Mouse (Mus musculus) E14TG2a.4 (cell line): ENCODE measurements around the gene March7.
A peak's percentile ranks its signal among the peaks of the same experiment; 100 is the strongest.

ENCODE experiments used
- H3K27me3 ChIP-seq: 2 replicates; pipeline ENCODE4 v1.6.1; 2014; ENCODE audit warnings: low read length, control low read depth; ENCODE audit not compliant: insufficient read depth
- H3K36me3 ChIP-seq: 2 replicates; pipeline ENCODE4 v1.6.1; 2014; ENCODE audit warnings: low read length, control low read depth; ENCODE audit not compliant: insufficient read depth
- H3K4me1 ChIP-seq: replicated peaks from 2 replicates; pipeline ENCODE4 v1.6.1; 2014; ENCODE audit warnings: low read depth, low read length, control low read depth
- H3K4me3 ChIP-seq: replicated peaks from 2 replicates; pipeline ENCODE4 v1.5.1; 2014; ENCODE audit warnings: mild to moderate bottlenecking, low read length
- H3K9me3 ChIP-seq: 2 replicates; pipeline ENCODE4 v1.6.1; 2014; ENCODE audit warnings: low read length, control low read depth
- CTCF ChIP-seq: conservative IDR thresholded peaks from 2 replicates; pipeline ENCODE4 v1.5.1; 2014; ENCODE audit warnings: low read length
- NANOG ChIP-seq: IDR thresholded peaks from 2 replicates; pipeline ENCODE4 v1.6.1; 2014; ENCODE audit warnings: borderline replicate concordance, low read length, mixed read lengths
- POU5F1 ChIP-seq: IDR thresholded peaks from 2 replicates; pipeline ENCODE4 v1.6.1; 2014; ENCODE audit warnings: low read length, borderline replicate concordance

Gene March7

GRCm38 (mm10) chr2:60221954-60222353 is 12.3 kb downstream of the March7 start:
- H3K27me3 ChIP-seq, result no peaks in the 10 kb centered on the region
- TF ChIP-seq CTCF, result no peak
- no peak for TF ChIP-seq NANOG
- TF ChIP-seq POU5F1, result no peak
- H3K9me3 ChIP-seq, result no peaks in the 10 kb centered on the region
- H3K4me3 ChIP-seq, result no peak overlapping the region
- H3K36me3 ChIP-seq, result peaks cover 29% of the 10 kb centered on the region
- peaks cover 73% of the 10 kb centered on the region for H3K4me1 ChIP-seq

GRCm38 (mm10) chr2:60223489-60223888 is 13.8 kb downstream of the March7 start:
- Histone ChIP-seq H3K4me3 (no peak overlapping the region), H3K36me3 (peaks cover 18% of the 10 kb centered on the region), H3K4me1 (peaks cover 71% of the 10 kb centered on the region), H3K9me3 (no peaks in the 10 kb centered on the region), H3K27me3 (no peaks in the 10 kb centered on the region)
- TF ChIP-seq NANOG (no peak), POU5F1 (no peak), CTCF (no peak)

- H3K27me3 ChIP-seq, result no peaks in the 10 kb centered on the region
- no peak overlapping the region for H3K4me3 ChIP-seq
- H3K36me3 ChIP-seq, result peaks cover 48% of the 10 kb centered on the region
- peaks cover 71% of the 10 kb centered on the region for H3K4me1 ChIP-seq
- H3K9me3 ChIP-seq, result no peaks in the 10 kb centered on the region
- TF ChIP-seq CTCF (no peak), NANOG (no peak), POU5F1 (no peak)
Observed at GRCm38 (mm10) chr2:60228470-60228869, 18.8 kb downstream of the March7 start.

- no peaks in the 10 kb centered on the region for H3K9me3 ChIP-seq
- no peak for TF ChIP-seq CTCF
- TF ChIP-seq POU5F1, result no peak
- TF ChIP-seq NANOG, result no peak
Observed at GRCm38 (mm10) chr2:60230361-60230760, 20.7 kb downstream of the March7 start.

GRCm38 (mm10) chr2:60233147-60233546 is 23.5 kb downstream of the March7 start:
- peak overlapping the region; percentile 14; the same call in 1 of the 2 replicates for H3K4me3 ChIP-seq
- TF ChIP-seq CTCF, result no peak
- no peak for TF ChIP-seq POU5F1
- no peak for TF ChIP-seq NANOG
- peaks cover 60% of the 10 kb centered on the region for H3K4me1 ChIP-seq
- H3K27me3 ChIP-seq, result no peaks in the 10 kb centered on the region
- no peaks in the 10 kb centered on the region for H3K9me3 ChIP-seq
- H3K36me3 ChIP-seq, result peaks cover 88% of the 10 kb centered on the region

More at GRCm38 (mm10) chr2:60230361-60230760, 20.7 kb downstream of the March7 start:
- no peak overlapping the region for H3K4me3 ChIP-seq
- peaks cover 78% of the 10 kb centered on the region for H3K4me1 ChIP-seq
- H3K36me3 ChIP-seq, result peaks cover 66% of the 10 kb centered on the region
- H3K27me3 ChIP-seq, result no peaks in the 10 kb centered on the region

- Histone ChIP-seq H3K27me3 (no peaks in the 10 kb centered on the region), H3K36me3 (peaks cover 92% of the 10 kb centered on the region), H3K4me1 (peaks cover 49% of the 10 kb centered on the region), H3K4me3 (no peak overlapping the region), H3K9me3 (no peaks in the 10 kb centered on the region)
- no peak for TF ChIP-seq CTCF
- TF ChIP-seq NANOG, result no peak
- no peak for TF ChIP-seq POU5F1
Observed at GRCm38 (mm10) chr2:60234506-60234905, 24.8 kb downstream of the March7 start.

GRCm38 (mm10) chr2:60252782-60253181 is 43.1 kb downstream of the March7 start:
- H3K4me3 ChIP-seq, result no peak overlapping the region
- TF ChIP-seq NANOG (no peak), CTCF (no peak), POU5F1 (no peak)
- no peaks in the 10 kb centered on the region for H3K4me1 ChIP-seq
- H3K27me3 ChIP-seq, result no peaks in the 10 kb centered on the region
- H3K36me3 ChIP-seq, result peaks cover 28% of the 10 kb centered on the region
- H3K9me3 ChIP-seq, result no peaks in the 10 kb centered on the region

- Histone ChIP-seq H3K4me3 (no peak overlapping the region), H3K4me1 (no peaks in the 10 kb centered on the region), H3K9me3 (0 out of 2 replicates have a peak, but pooled peaks cover 4% of the 10 kb centered on the region), H3K36me3 (peaks cover 25% of the 10 kb centered on the region), H3K27me3 (no peaks in the 10 kb centered on the region)
- no peak for TF ChIP-seq CTCF
- no peak for TF ChIP-seq NANOG
- TF ChIP-seq POU5F1, result no peak
Observed at GRCm38 (mm10) chr2:60253506-60253905, 43.8 kb downstream of the March7 start.

GRCm38 (mm10) chr2:60256751-60257150 is 47.1 kb downstream of the March7 start:
- Histone ChIP-seq H3K4me1 (no peaks in the 10 kb centered on the region), H3K36me3 (no peaks in the 10 kb centered on the region), H3K9me3 (peaks cover 4% of the 10 kb centered on the region; the same call in 1 of the 2 replicates), H3K27me3 (no peaks in the 10 kb centered on the region), H3K4me3 (no peak overlapping the region)
- TF ChIP-seq CTCF (no peak), POU5F1 (no peak), NANOG (no peak)
